Mouse (Mus musculus): ENCODE data around the gene Mthfs.

Gene Mthfs

DNA sequence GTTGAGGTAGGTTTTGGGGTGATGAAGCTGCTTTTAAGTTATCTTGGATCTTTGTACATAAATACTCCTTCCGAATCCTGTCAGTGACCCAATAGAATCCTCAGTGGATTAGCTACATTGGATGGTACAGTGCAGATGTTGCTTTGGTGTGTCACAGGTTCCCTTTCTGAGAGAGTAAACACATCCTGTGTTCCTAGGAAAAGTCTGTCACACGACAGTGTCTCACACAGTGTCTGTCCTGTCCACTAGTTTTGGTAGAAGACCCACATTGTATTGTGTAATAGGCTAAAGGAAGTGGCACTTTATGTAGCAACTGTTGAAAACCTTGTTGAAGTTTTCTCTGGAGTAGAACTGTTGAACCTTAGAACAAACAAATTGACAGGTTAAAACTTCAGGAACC lies 42.9 kb downstream of the Mthfs start:
- DNase-seq: no peak

DNA sequence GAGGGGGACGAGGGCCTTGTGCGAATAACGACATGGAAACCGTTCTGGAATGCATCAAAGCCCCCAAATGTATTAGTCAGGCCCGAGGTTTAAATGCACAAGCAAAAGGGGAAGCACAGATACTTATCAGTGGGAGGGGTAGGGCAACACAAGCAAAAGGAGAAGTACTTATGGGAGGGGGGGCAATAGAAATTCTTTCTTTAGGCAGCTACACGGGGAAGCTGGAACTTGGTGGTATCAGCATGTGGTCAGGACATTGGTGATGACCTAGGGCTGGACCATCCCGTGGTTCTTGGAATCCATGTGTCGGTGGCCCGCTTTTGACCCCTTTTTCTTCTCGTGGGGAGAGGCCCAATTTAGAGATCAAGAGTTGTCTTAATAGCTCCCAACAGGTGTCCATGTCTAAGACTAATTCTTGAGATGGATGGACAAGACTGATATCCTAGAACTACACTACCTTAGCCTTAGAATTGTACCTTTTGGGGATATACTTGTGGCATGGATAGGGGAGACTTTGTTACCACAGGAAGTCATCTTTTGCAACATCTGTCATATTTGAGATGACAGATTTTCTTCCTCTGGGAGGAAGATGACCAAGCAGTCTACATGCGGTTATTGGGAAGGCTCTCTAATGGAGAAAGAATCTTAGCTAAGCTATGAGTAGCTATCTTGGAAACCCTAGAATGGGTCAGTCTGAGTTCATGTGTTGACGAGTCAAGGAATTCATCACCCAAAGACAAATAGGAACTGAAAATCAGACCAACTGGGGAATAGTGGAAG lies 46.3 kb downstream of the Mthfs start:
- no peak for DNase-seq

DNA sequence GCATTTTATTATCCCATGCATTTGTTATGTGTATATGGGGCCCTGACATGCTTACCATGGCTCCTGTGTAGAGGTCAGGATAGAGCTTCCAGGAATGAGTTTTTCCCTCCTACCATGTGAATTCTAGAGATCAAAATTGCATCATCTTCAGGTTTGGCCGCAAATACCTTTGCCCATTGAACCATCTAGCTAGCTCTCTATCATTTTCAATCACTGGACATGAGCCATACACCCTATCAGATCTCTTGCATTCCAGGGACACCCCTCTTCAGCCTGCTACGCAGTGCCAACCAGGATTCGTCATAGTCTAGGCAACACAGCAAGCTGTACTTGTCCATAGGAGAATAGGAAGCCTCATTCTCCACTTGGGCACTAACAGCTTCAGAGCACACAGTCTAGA lies 53.5 kb downstream of the Mthfs start:
- no peak for DNase-seq

DNA sequence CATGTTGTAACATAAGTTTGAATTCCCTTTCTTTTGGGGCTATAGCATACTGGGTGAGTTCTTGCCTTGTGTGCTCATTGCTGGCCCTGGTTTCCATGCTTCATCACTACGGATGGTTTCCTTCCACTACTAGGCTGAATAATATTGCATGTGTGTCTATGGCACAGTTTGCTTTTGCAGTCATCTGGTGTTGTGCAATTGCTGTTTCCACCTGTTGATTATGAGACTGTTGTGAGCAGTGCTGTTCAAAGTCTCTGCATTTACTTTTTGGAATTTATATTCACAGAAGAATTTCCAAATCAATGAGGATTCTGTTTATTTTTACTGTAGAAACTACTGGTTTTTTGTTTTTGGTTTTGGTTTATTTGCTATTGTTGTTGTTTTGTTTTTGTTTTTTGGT lies 54.1 kb downstream of the Mthfs start:
- no peak for DNase-seq

DNA sequence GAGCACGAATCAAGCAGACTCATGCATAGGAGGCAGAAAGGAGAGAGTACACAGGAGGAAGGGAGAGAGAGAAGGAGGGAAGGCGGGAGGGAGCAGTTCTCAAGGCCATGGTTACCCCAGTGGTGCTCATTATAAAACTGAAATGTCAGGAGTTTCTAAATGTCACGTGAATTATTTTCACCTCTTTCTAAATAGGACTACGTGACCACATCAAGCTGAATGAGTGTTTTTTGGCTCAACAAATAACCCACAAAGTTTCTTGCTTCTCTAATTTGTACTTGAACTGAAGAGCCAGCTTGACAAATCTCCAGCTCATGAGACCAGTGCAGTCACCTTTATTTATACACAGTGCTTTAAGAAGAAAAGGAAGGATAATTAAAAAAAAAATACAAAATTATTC lies 56.6 kb downstream of the Mthfs start:
- no peak for DNase-seq

DNA sequence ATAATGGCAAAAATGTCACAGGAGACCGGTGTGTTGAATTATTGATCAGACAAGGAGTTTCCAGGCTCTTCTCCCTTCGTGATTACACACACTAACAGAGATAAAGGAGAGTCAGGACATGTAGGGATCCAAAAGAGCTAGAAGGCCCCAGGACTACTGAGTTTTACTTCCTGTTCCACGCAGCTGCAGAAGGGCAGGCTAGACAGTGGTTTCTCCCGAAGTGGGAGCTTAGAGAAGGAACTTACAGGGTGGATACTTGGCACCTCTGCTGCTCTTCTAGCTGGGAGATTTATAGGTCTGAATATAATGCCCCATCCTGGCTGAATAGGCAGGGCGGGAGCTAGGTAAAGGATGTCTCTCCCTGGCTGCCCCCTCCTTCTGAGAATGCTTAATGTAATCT lies 57.1 kb downstream of the Mthfs start:
- DNase-seq: no peak

DNA sequence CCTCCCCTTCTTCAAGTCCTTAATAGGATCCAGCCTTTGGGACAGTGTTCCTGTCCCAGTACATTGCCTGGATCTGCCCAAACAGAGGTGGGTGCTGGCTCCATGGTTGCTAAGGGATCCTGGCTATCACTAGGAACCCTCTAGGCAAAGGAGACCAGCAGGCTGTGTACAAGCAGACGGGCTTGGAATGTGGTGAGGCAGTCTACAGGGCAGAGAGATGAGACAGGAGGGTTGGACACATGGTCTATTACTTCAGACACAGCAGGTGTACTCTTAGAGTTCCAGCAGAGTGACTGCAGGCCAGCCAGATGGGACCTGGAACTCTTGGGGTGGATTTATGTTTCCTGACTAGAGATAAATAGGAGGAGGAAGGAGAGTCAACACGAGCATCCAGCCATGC lies 59.9 kb downstream of the Mthfs start:
- peak; percentile 70 for DNase-seq

DNA sequence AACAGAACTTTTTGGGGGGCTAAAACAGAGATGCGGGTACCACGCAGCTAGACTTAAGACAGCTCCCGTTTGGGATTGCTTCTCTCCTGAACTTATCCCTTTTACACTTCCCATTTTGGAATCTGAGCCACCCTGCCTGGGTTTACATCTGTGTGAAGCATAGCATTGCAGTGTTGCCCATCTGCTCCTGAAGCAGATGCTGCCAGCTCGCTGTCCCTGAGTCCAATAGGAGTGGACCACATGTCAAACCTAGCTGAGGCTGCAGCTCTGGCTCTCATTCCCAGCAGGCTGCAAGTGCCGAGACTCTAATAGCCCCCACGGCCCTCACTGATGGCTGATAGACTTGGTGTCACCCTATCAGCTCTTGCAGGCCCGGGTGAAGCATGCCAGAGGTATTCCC lies 63.3 kb downstream of the Mthfs start:
- DNase-seq: no peak

DNA sequence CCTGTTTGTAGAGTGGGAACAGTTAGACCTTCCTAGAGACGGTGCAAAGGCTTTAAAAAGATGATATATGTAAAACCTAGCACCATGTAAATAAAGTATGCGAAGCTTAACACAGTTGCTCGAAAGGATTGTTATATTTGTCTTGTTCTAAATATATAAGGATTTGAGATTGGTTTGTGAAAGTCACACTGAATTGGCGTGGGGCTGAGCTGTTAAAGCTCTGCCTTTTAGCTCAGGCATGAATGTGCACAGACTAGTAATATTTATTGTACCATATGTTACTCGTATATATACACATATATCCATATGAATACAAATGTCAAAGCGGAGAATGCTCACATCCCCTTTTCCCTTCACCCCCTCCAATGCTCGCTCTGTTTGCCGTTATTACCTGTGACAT lies 67.7 kb downstream of the Mthfs start:
- DNase-seq: no peak

DNA sequence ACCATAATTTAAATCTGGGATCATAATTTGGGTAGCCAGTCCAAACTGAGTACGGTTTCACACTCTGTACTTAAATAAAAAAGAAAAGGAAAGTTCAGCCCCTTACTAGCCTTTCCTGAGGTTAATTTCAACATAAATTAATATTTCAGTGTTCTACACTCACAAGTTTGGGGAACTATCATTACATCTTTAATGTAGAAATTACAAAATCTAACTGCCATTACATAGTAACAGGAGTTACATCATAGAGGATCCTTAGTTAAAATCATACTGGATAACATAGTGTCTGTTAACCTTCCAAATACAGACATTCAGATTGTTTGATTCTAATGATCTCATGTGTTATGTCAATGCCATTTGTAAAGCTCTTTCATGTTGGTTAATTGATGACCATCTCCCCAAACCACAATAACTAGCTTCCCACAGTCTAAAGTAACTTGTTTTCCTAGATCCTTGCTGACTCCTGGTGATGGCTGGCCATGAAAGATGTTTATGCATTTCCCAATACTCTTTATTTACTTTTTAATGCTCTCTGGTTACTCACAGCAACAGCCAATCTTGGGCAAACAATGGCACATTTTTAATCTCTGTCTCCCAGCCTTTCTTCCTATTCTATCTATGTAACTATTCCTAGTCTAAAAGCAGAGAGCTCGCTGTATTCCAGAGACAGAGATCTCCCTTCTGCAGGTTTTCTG lies 72.0 kb downstream of the Mthfs start:
- DNase-seq: no peak

DNA sequence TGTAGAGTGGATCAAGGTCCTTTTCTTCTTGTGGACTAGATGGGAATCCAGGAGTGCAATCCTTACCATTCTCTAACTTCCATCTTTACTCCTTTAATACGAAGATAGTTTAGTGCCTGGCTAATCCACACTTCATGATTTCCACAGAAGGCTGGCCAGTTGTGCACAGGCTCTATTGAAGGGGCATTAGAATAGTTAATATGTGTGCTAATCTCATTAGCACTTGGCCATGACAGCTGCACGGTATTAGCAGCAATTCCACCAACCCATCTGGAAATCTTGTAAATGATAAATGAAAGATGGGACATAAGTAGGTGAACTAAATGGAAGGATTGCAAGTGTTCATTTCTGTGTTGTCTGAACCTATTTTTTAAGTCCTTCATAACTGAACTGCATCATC lies 77.6 kb downstream of the Mthfs start:
- no peak for DNase-seq

DNA sequence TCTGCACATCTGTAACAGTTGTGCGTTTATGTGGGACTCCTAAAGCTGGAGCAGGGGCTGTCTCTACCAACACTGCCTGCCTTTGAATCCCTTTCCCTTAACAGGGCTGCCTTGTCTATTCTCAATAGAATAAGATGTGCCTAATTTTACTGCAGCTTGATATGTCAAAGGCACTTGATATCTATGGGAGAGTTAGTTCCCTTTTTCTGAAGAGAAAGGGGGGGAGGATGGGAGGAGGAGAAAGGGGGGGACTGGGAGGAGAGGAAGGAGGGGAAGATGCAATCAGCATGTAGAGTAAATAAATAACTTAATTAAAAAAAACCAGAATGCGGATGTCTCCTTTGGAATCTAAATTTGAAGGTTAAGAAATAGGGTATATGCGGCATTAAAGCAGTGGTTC lies 82.9 kb downstream of the Mthfs start:
- no peak for DNase-seq

DNA sequence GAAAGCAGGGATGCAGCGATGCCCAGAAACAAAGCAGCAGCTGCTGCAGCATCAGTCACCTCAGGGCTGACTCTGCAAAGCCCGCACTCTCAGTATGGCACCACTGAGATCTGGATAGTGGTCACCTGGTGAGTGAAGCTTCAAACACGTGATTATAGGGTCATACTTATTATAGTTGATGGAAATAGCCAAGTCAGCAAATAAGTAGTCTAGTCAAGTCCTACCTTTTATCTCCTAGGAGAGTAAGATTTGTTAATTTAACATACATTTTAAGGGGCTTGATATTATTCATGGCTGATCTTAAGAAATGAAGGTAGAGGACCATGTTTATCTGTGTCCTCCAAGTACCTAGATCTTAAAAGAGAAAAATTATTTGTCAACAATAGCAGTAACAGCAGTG lies 83.6 kb downstream of the Mthfs start:
- DNase-seq: no peak

DNA sequence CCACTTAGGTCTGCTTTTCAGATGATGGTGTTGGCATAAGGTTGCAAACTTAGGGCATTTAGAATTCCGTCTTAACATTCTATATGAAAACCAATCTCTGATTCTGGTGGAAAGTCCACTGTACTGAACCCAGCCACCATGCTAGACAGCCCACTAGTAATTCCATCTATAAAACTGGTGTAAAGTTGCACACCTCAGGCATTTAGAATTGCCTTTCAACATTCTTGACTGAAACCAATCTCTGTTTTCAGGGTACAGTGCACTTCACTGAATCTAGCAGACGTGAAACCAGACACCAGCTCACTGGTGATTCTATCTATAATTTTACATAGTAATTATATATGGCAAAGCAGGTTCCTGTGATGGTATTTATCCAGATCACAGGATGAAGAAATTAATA lies 95.2 kb downstream of the Mthfs start:
- no peak for DNase-seq

DNA sequence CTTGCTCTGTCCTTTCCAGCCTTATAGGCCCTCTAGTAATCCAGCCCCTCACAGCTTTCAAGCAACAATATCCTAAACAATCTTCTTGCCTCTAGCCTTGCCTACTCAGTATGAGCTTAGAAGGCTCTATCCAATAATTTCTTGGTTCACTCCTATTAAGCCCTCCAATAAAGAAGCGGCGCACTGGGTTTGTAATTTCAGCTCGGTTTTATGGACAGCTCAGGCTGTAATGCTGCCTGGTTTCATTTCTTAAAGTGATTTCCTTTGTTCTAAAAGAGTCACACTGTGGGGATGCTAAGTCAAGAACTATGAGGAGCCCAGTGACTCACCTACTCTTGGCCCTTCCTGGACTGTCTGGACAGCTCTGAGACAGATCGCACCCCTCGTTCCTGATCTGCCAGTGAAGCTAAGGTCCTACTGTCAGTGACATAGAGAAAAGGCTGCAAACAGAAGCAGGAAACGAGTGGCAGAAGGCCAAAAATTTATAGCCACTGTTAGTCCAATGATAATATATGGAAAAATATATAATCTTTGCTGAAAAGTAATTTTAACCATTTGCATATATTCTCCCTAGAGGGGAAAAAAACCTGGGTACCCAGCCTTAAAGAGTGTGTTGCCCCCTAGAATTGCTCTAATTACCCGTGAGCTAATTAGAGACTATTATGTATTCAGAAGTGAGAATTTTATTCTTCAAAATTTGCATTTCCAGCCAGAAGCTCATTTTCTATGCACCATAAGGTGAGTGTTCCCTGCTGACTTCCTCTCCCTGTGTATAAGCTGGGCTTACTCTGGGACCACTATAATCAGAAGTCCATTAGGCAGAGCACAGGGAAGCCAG lies 98.1 kb downstream of the Mthfs start:
- no peak for DNase-seq

DNA sequence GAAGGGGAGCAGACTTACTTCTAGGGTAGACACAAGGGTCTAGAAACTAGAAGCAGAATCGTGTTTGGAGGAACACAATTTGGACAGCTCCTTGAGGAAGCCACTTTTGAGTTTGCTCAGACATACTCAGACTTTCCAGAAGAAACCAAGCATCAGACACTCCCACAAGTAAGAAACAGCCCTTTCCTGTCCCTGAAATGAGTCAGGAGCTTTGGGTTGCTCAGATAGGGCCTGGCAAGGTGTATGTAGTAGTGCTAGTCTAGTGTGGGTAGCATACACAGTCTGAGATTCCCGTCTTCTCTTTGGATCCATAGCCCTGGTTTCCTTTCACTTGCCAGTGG lies 98.7 kb downstream of the Mthfs start:
- DNase-seq: no peak

DNA sequence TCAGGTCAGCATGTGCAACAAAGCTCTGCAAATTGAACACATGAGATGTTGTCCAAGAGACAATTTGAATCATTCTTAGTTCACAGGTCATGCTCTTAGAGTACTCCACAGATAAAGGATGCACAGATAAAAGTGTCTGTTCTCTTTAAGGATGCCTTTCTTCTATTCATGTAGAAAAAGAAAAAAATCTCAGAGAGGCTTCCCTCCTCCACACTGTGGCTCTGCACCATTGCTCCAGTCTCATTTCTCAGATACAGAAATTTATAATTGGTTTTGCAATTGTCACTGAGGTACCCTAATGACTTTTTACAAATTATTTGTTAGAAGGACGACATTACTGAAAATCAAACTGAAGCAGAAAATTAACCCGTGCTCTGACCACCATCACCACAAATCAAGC lies 101.2 kb downstream of the Mthfs start:
- no peak for DNase-seq

DNA sequence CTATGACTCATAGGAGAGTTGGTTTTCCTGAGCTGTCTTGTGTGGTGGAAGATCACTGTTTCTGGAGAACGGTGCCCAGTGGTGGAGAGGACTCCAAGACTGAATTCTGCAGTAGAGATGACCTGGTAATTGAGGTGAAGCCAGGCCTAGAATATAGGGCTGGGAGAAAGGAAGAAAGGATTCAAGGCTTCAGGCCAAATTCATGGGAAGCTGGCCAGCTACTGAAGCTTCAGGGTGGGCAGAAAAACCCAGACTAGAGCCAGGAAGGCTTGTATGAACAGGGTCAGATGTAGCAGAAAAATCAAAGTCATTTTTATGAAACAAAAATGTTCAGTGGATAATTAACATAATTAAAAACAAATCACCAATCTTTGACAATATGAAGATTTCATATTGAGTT lies 163.3 kb downstream of the Mthfs start:
- no peak for DNase-seq

DNA sequence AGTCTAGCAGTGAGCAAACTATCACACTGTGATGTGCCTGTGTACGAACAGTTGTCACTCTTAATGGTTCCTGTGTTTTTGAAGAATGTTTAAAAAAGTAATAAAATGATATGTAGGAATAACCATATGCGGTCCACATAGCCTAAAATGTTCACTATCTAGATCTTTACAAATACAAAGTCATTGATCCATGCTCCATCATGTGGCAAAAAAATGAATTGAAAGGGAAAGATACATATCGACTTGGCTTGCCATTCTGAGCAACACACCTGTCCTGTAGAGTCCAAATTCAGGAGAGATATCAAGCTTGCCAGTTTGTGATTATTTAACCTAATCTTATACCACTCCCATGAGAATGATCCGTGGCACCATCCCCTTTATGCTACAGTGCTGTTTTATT lies 164.2 kb downstream of the Mthfs start:
- DNase-seq: no peak

DNA sequence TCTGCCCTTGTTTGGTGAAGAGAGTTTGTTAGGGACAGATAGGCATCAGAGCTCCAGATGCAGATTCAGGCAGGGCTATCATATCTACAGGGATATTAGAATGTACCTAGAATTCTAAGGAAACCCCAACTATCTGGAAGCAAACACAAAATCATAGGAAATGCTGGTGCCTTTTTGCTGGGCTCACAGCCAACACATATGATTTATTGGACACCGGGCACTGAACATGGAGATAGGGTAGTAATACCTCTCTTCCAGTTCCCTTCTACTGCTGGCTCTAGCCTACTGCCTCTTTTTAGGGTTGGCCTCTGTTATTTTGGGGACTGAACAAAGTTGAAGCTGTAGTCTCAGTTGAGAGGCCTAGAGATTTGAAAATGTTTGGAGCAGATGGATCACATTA lies 192.6 kb downstream of the Mthfs start:
- no peak for DNase-seq
